Mouse (Mus musculus): ENCODE results near the gene Tmem131.

GRCm38 (mm10) chr1:36887172-36887571 is 56.3 kb downstream of the Tmem131 start:
- TF ChIP-seq CTCF (IDR thresholded peaks at IDR 0.05; ENCODE audit: low read depth, low read length) (no peak), POLR2AphosphoS5 (IDR thresholded peaks at IDR 0.05; ENCODE audit: insufficient replicate concordance, low read depth, low read length) (no peak), GATA2 (IDR thresholded peaks at IDR 0.05; ENCODE audit: borderline replicate concordance, low read depth, low read length) (no peak)

All from G1E (cell line).